Mouse (Mus musculus) cerebellum, adult 2 months (tissue): ENCODE measurements at regions not wholly inside any gene's neighbourhood (a gene's known extent, or its start where the extent isn't known, plus 50 kb on each side); places are given as distances from the start of the nearest gene placed in this dataset.

Experiments used
- DNase-seq, 2 experiments: peaks; one replicate each; pipeline ENCODE4 v3.0.0; 2021
- H3K27ac ChIP-seq: fragments of 200-500 bp; 2 replicates; pipeline ENCODE4 v1.5.1; 2012; ENCODE audit warnings: low read length, control low read depth, inconsistent platforms; ENCODE audit not compliant: insufficient read depth
- H3K27me3 ChIP-seq: fragments of 200-500 bp; 2 replicates; pipeline ENCODE4 v1.6.1; 2012; ENCODE audit warnings: inconsistent platforms, mild to moderate bottlenecking, low read length, moderate library complexity; ENCODE audit not compliant: control insufficient read depth, insufficient read depth
- H3K4me1 ChIP-seq: fragments of 200-500 bp; 2 replicates; pipeline ENCODE4 v1.6.1; 2011; ENCODE audit warnings: low read length; ENCODE audit not compliant: control insufficient read depth, insufficient read depth
- H3K4me3 ChIP-seq: fragments of 200-500 bp; replicated peaks from 2 replicates; pipeline ENCODE3; 2011; ENCODE audit warnings: mild to moderate bottlenecking, low read depth, low read length, control low read depth; ENCODE audit not compliant: insufficient read depth
- CTCF ChIP-seq: fragments of 200-500 bp; IDR thresholded peaks from 2 replicates; pipeline ENCODE4 v1.5.1; 2011; ENCODE audit warnings: low read depth, mild to moderate bottlenecking, control low read depth, low read length, moderate library complexity, borderline replicate concordance; ENCODE audit not compliant: insufficient read depth
- POLR2A ChIP-seq: fragments of 200-500 bp; IDR thresholded peaks from 2 replicates; pipeline ENCODE4 v1.6.1; 2011; ENCODE audit warnings: low read length, control low read depth, borderline replicate concordance; ENCODE audit not compliant: insufficient read depth
- WGBS: fragments of 180-500 bp; shearing (Covaris S2); methylation state at CpG from one replicate; pipeline ENCODE4 v1.1.7; 2018; 5-methylcytosine and 5-hydroxymethylcytosine counted together

DNA sequence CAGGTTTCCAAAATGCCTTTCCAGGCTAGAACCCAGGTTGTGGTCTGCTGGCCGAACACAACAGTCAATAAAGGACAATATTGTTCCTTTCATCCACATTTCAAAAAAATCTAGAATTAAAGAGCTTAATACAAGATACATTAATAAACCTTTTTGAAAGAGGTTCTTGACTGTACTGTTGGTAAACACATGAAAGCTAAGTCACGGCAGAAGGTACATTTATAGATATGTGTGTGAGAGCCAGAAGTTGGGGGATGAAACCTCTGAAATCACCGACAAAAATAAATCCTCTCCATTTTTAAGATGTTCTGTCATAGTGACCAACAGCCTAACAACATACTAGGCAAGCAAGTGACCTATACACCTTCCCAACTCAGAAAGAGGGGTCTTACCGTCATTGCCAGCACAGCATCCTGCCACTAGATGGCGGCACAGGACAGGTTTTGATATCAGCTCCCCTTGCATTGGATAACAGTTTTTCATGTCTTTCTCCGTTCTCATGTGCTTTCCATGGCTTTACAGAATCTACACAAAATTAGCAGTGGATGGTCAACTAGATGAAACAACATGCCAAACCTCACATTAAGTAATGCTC is 131.1 kb upstream of the Rapgef5 start:
- peak; percentile 48 to 68 for DNase-seq
- WGBS = 16% methylated on average over 6 of the region's 6 CpGs
- no peaks in the 10 kb centered on the region for H3K4me1 ChIP-seq
- H3K27ac ChIP-seq = no peak overlapping the region
- H3K27me3 ChIP-seq = 0 out of 2 replicates have a peak, but pooled peaks cover 1% of the 10 kb centered on the region
- no peak overlapping the region for H3K4me3 ChIP-seq
- TF ChIP-seq POLR2A (no peak), CTCF (peak; percentile 95)

DNA sequence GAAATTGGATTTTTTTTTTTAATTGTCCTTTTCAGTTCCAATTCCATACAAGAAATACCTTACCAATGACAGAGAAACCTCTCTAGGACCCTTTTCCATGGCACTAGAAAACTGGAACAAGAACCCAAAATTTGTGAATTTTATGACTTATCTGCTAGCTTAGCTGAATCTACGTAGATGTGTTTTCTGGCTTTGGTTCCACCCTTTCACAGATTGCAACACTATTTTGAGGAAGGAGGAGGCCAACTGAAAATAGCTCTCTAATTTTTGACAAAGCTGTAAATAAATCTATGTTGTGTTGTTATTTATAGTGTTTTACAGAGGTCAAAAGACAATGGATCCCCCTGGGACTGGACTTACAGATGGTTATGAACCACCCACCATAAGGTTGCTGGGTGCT is 130.6 kb upstream of the Rapgef5 start:
- H3K27ac ChIP-seq = no peak overlapping the region
- H3K4me3 ChIP-seq = no peak overlapping the region
- H3K27me3 ChIP-seq = 0 out of 2 replicates have a peak, but pooled peaks cover 1% of the 10 kb centered on the region
- no peak for TF ChIP-seq POLR2A
- no peak for TF ChIP-seq CTCF
- no peaks in the 10 kb centered on the region for H3K4me1 ChIP-seq
- no peak for DNase-seq
- 95% methylated on average over 1 of the region's 1 CpGs for WGBS

DNA sequence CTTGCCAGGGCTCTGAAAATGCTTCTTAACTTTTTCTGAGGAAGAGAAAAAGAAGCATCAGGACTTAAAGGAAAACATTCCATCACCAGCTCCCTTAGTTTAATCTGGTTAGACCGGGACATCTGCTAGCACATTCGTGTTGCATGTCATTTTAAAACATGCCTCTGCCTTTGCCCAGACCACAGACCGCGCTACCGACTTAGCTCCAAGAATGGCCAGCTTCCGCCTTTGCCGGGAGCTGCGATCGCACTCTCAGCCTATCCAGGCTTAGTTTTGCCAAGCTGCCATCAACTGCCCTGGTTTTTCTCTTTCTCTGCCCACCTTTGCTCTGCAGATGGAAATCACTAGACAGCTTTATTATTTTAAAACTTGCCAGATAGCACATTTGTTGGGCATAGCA is 129.3 kb upstream of the Rapgef5 start:
- TF ChIP-seq CTCF (no peak), POLR2A (no peak)

DNA sequence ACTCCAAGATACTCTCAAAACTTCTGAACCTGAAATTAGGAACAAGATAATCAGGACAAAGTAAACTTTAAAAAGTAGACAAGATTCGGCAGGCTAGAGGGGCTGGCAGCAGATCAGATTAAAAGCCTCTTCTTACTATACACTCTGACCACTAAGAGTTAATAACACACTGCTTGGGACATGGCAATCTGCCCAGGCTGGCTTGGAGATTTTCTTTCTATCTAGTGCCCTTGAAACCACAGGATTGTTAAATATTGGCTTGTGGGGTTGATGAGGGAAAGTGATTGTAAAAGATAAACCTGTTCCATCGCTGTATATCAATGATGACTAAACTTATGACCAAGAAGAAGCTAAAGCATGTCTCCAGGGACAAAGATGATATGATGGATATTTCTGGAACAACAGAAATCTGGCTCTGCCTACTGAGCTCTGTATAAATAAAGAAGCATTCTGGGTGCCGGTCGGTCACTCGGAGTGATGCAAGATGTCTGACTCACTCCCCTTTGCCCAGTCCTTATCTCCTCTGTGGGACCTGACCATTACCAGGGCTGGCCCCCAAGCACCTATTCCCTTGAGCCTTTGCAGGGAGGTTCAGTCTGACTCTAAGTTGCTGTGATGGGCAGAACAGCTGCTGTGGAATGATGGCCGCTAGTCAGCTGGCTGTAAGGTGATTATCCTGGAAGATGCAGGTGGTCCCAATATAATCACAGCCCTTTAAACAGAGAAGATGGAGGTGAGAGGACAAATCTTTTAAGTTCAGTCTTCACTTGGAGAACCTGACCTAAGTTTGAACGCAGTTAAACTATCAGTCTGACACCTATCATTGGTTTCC is 126.5 kb upstream of the Rapgef5 start:
- WGBS = 23% methylated on average over 7 of the region's 7 CpGs
- Histone ChIP-seq H3K27me3 (0 out of 2 replicates have a peak, but pooled peaks cover 1% of the 10 kb centered on the region), H3K27ac (no peak overlapping the region), H3K4me3 (no peak overlapping the region), H3K4me1 (no peaks in the 10 kb centered on the region)
- TF ChIP-seq CTCF = no peak
- TF ChIP-seq POLR2A = no peak
- DNase-seq = no peak

More for the DNA sequence above, 129.3 kb upstream of the Rapgef5 start:
- H3K27me3 ChIP-seq = 0 out of 2 replicates have a peak, but pooled peaks cover 1% of the 10 kb centered on the region
- H3K4me1 ChIP-seq = no peaks in the 10 kb centered on the region
- H3K27ac ChIP-seq = no peak overlapping the region
- 41% methylated on average over 9 of the region's 9 CpGs for WGBS
- no peak for DNase-seq
- H3K4me3 ChIP-seq = no peak overlapping the region

DNA sequence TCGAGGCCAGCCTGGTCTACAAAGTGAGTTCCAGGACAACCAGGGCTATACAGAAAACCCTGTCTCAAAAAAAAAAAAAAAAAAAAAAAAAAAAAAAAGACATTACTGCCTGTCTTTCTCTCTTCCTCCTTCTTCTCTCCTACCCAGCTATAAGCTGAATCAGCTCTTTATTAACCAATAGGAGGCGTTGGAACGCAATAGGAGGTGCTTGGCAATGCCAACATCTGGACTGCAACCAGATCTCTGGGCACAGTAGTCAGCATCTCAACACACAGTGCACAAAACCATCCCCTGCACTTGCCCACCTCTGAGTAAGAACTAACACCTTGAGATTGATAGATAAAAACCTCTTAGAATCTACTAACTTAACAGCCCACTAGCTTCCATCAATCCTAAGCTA is 118.8 kb upstream of the Rapgef5 start:
- no peak overlapping the region for H3K4me3 ChIP-seq
- H3K27me3 ChIP-seq = no peaks in the 10 kb centered on the region
- no peak for DNase-seq
- H3K27ac ChIP-seq = no peak overlapping the region
- TF ChIP-seq POLR2A = no peak
- TF ChIP-seq CTCF = no peak
- no peaks in the 10 kb centered on the region for H3K4me1 ChIP-seq
- 87% methylated on average over 3 of the region's 3 CpGs for WGBS

DNA sequence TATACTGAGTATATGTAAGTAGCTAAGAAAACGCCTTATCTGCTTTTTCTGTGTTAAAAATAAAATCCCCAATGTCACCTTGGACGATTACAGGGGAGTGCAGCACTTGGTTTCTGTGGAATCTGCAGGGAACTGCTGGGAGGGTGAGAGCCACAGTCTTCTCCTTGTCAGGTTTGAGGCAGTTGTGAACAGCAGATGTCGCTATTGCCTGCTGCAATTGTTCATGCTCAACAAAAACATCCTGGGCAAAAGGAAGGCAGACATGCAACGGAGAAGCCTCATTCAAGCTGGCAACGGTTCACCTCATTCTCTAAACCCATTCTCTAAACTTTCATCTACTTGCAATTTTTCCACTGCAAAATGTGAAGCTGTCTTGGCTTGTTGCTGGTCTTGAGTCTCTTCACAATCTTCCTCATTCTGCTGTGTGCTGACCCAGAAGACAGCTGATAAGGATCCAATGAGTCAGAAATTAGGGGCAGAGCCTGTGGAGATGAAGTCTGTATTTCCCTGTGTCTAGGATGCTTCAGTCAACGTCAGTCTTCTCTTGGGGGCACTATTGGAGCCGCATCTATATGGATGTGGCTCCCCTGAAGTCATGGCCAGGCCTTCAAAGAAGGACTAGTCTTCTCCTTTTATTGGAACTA is 112.6 kb upstream of the Rapgef5 start:
- Histone ChIP-seq H3K4me3 (no peak overlapping the region), H3K27ac (no peak overlapping the region), H3K4me1 (no peaks in the 10 kb centered on the region), H3K27me3 (no peaks in the 10 kb centered on the region)
- WGBS = 18% methylated on average over 7 of the region's 7 CpGs
- peak; percentile 47 to 53 for DNase-seq
- TF ChIP-seq CTCF (peak; percentile 77), POLR2A (no peak)

DNA sequence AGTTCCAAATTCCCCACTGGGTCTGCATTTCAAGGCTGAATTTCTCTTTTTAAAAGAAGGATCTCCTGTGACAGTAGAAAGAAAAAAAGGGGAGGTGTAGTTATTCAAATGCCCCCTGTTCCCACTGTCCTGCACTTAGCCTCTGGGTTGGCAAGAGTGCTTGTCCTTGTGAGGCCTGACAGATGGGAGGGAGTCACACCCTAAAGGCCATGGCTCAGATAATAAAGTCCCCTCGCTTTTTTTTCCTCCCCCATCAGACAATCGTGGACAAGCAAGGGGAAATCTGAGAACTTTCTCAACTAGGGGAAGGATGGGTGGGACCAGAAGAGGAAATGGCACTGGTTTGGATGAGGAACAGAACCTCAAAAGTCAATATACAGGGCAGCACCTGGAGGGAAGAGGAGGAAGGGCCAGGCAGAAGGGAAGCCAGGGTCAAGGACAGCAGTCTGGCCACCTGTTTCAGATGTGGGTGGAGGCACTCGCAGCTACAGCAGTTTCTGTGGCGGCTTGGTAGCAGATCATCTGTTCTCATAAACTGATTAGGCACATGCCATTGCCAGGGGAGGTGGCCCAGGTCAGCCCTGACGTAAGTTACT is 112.0 kb upstream of the Rapgef5 start:
- Histone ChIP-seq H3K27ac (no peak overlapping the region), H3K4me3 (no peak overlapping the region), H3K27me3 (no peaks in the 10 kb centered on the region), H3K4me1 (no peaks in the 10 kb centered on the region)
- WGBS = 44% methylated on average over 5 of the region's 5 CpGs
- TF ChIP-seq POLR2A (no peak), CTCF (no peak)
- DNase-seq = no peak

DNA sequence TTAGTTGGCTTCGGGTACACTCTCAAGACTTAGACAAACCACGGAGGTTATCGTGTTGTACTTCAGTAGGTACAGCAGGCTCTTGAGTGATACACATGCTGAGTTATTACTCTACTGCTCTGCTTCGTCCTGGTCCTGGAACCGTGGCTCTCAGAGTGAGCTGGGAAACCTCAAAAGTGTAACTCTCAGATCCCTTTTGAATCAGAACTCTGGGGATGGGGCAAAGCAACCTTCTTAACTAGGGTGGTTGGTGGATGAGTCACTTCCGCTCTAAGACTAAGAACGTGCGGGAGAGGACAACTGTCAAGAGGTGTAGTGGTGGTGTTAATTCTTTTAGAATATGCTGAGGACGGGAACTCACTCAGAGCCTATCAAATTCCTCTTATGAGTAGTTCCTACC is 109.4 kb upstream of the Rapgef5 start:
- Histone ChIP-seq H3K27ac (no peak overlapping the region), H3K4me1 (no peaks in the 10 kb centered on the region), H3K4me3 (no peak overlapping the region), H3K27me3 (no peaks in the 10 kb centered on the region)
- 91% methylated on average over 9 of the region's 9 CpGs for WGBS
- TF ChIP-seq POLR2A = no peak
- no peak for TF ChIP-seq CTCF
- no peak for DNase-seq
